Mouse (Mus musculus) ES-E14 (cell line): ENCODE results near the gene Schip1.

ENCODE experiments used
- MAFK ChIP-seq: IDR thresholded peaks from 2 replicates; pipeline ENCODE4 v1.6.1; 2014; ENCODE audit warnings: mild to moderate bottlenecking, low read depth, low read length, inconsistent platforms; ENCODE audit not compliant: insufficient read depth
- ZC3H11A ChIP-seq: IDR thresholded peaks from 2 replicates; pipeline ENCODE4 v1.6.1; 2012; ENCODE audit warnings: low read depth, mild to moderate bottlenecking, inconsistent platforms, low read length, borderline replicate concordance
- ZNF384 ChIP-seq: IDR thresholded peaks from 2 replicates; pipeline ENCODE4 v1.6.1; 2012; ENCODE audit warnings: low read depth, low read length, inconsistent platforms

- TF ChIP-seq MAFK (no peak), ZC3H11A (no peak), ZNF384 (no peak)
These were observed 308.3 kb downstream of the Schip1 start for GRCm38 (mm10) chr3:68372925-68373324.
